Mouse (Mus musculus) thymus, postnatal 36 days (tissue): Measurements from ENCODE around the gene Ezr.

Experiments used
- DNase-seq, 2 experiments: peaks; one replicate each; pipeline ENCODE4 v3.0.0; 2022; ENCODE audit warnings: mixed read lengths in 2 of 2

Gene Ezr

GRCm38 (mm10) chr17:6767771-6768170 is 14.8 kb downstream of the Ezr start:
- no peak for DNase-seq

- no peak for DNase-seq
These were observed 15.8 kb downstream of the Ezr start for GRCm38 (mm10) chr17:6766823-6767222.

- DNase-seq = no peak
These were observed 16.7 kb downstream of the Ezr start for GRCm38 (mm10) chr17:6765886-6766285.

GRCm38 (mm10) chr17:6764730-6765129 is 17.9 kb downstream of the Ezr start:
- DNase-seq = no peak

GRCm38 (mm10) chr17:6764227-6764593 is 18.4 kb downstream of the Ezr start:
- no peak for DNase-seq

GRCm38 (mm10) chr17:6763513-6764226 is 18.9 kb downstream of the Ezr start:
- DNase-seq = no peak

GRCm38 (mm10) chr17:6759717-6760292 is 22.8 kb downstream of the Ezr start:
- DNase-seq = no peak

- DNase-seq = no peak
These were observed 23.7 kb downstream of the Ezr start for GRCm38 (mm10) chr17:6758845-6759244.

- no peak for DNase-seq
These were observed 24.7 kb downstream of the Ezr start for GRCm38 (mm10) chr17:6757902-6758301.

GRCm38 (mm10) chr17:6755873-6756272 is 26.7 kb downstream of the Ezr start:
- no peak for DNase-seq

- DNase-seq = no peak
These were observed 27.4 kb downstream of the Ezr start for GRCm38 (mm10) chr17:6755176-6755575.

- no peak for DNase-seq
These were observed 30.2 kb downstream of the Ezr start for GRCm38 (mm10) chr17:6752375-6752774.

- DNase-seq = no peak
These were observed 31.2 kb downstream of the Ezr start for GRCm38 (mm10) chr17:6751221-6751859.

GRCm38 (mm10) chr17:6748779-6749464 is 33.7 kb downstream of the Ezr start:
- DNase-seq = no peak

- peak in 1 of 2 experiments; percentile 5 for DNase-seq
These were observed 35.1 kb downstream of the Ezr start for GRCm38 (mm10) chr17:6747478-6747877.

- peak in 1 of 2 experiments; percentile 28 for DNase-seq
These were observed 35.9 kb downstream of the Ezr start for GRCm38 (mm10) chr17:6746452-6747231.

GRCm38 (mm10) chr17:6745975-6746374 is 36.6 kb downstream of the Ezr start:
- no peak for DNase-seq

- peak; percentile 41 to 70 for DNase-seq
These were observed 37.1 kb downstream of the Ezr start for GRCm38 (mm10) chr17:6745503-6745902.

GRCm38 (mm10) chr17:6744871-6745270 is 37.7 kb downstream of the Ezr start:
- DNase-seq = no peak

- DNase-seq = peak in 1 of 2 experiments; percentile 43
These were observed 38.2 kb downstream of the Ezr start for GRCm38 (mm10) chr17:6744366-6744765.

- peak; percentile 78 to 83 for DNase-seq
These were observed 38.8 kb downstream of the Ezr start for GRCm38 (mm10) chr17:6743787-6744239.

- no peak for DNase-seq
These were observed 39.5 kb downstream of the Ezr start for GRCm38 (mm10) chr17:6743039-6743575.
